Mouse (Mus musculus): ENCODE data around the gene Uspl1. TPM values are rescaled to one million over a fixed set of nuclear protein-coding genes. Genes with fewer than 3 reads are reported as not detected.
A peak's percentile ranks its signal among the peaks of the same experiment; 100 is the strongest.

Uspl1 gene
- polyA plus RNA-seq, 1 experiment = 3.7 TPM

DNA sequence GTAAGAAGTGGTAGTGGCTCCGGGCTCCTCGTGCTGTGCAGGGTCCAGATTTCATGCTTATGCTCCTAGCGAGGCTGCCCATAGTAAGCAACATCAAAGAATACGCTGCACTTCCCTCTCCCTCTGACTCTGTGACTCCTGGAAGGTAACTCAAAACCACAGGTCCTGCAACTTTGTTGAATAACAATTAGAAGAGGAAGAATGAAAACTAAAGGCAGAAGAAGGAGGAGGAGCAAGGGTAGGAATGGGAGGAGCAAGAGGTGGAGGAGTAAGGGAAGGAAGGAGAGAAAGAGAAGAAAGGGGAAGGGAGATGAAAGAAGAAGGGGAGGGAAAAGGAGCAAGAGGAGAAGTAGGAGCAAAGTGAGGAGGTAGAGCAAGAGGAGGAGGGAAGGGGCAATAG lies 80.3 kb downstream of the Uspl1 start, which contains the start of gene Alox5ap:
Gene Alox5ap, plus strand, starts transcription at position 363 of the 400 bp plus-strand sequence.
- WGBS = 52% methylated on average over 4 of the region's 4 CpGs
- Histone ChIP-seq H3K4me3 (ENCODE audit: low read depth, low read length) (peak within 1 kb of the TSS; percentile 19), H3K4me1 (ENCODE audit: control insufficient read depth, insufficient read depth, insufficient read length, low read length) (no peaks in the 10 kb centered on the region), H3K36me3 (ENCODE audit: control insufficient read depth, insufficient read depth, low read length) (no peaks in the 10 kb centered on the region), H3K27ac (ENCODE audit: insufficient read depth, low read depth, low read length) (no peak within 1 kb of the TSS), H3K27me3 (ENCODE audit: control insufficient read depth, insufficient read depth, low read length) (no peaks in the 10 kb centered on the region)
- TF ChIP-seq POLR2A (IDR thresholded peaks at IDR 0.05; ENCODE audit: low read depth, low read length) (no peak), CTCF (IDR thresholded peaks at IDR 0.05; ENCODE audit: extremely low read depth, insufficient read length, insufficient replicate concordance, low read depth, low read length) (no peak)

DNA sequence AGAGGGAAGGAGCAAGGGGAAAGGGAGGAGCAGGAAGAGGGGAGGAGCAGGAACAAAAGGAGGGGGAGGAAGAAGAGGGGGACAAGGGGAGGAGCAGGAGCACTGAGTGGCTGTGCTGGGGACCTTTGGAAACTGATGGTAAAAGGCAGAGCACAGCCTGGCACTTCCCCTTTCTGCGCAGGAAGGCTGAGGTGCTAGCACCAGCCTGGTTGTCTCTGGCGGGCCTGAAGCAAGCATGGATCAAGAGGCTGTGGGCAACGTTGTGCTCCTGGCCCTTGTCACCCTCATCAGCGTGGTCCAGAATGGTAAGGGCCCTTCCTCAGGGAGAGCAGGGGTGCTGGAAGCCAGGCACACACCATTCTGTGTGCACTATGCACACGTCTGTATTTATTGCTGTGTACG lies 80.7 kb downstream of the Uspl1 start:
- no peaks in the 10 kb centered on the region for H3K27me3 ChIP-seq (ENCODE audit: control insufficient read depth, insufficient read depth, low read length)
- H3K4me1 ChIP-seq (ENCODE audit: control insufficient read depth, insufficient read depth, insufficient read length, low read length) = no peaks in the 10 kb centered on the region
- H3K36me3 ChIP-seq (ENCODE audit: control insufficient read depth, insufficient read depth, low read length) = no peaks in the 10 kb centered on the region
- H3K4me3 ChIP-seq (ENCODE audit: low read depth, low read length) = peak overlapping the region; percentile 19
- WGBS = 42% methylated on average over 6 of the region's 6 CpGs
- H3K27ac ChIP-seq (ENCODE audit: insufficient read depth, low read depth, low read length) = no peak overlapping the region
- TF ChIP-seq CTCF (IDR thresholded peaks at IDR 0.05; ENCODE audit: extremely low read depth, insufficient read length, insufficient replicate concordance, low read depth, low read length) (no peak), POLR2A (IDR thresholded peaks at IDR 0.05; ENCODE audit: low read depth, low read length) (no peak)

Other genes with a start within 250 kb of the Uspl1 start
- gene Gm42791, start 189.2 kb upstream of the Uspl1 start, polyA plus RNA-seq (2012; rRNA removed) = not detected in 2 replicates
- 3.2 and 5.2 TPM in 2 replicates for gene Hmgb1, start 139 bp downstream of the Uspl1 start, polyA plus RNA-seq (2012; rRNA removed)
- gene Alox5ap, start 80.4 kb downstream of the Uspl1 start, polyA plus RNA-seq (2012; rRNA removed) = 12.3 and 21.8 TPM in 2 replicates
- 0.76 and 2.5 TPM in 2 replicates for gene Medag, start 227.4 kb downstream of the Uspl1 start, polyA plus RNA-seq (2012; rRNA removed)